Mouse (Mus musculus) cerebellum, adult 11-12 months (tissue): Measurements from ENCODE around the gene Itpk1.
"Not testable (repeated sequence)": the region's sequence is repeated elsewhere in the genome, so short reads cannot be mapped to it uniquely, and the experiment has no call there.

Source experiments
- DNase-seq: peaks from one replicate; pipeline ENCODE4 v3.0.0; 2022

Itpk1 gene

GRCm38 (mm10) chr12:102653003-102653402, 51.7 kb downstream of the Itpk1 start:
- DNase-seq = no peak

GRCm38 (mm10) chr12:102652420-102652819, 52.3 kb downstream of the Itpk1 start:
- no peak for DNase-seq

- DNase-seq = no peak
These were observed 52.9 kb downstream of the Itpk1 start for GRCm38 (mm10) chr12:102651871-102652270.

GRCm38 (mm10) chr12:102651401-102651800, 53.3 kb downstream of the Itpk1 start:
- DNase-seq = peak; percentile 75

GRCm38 (mm10) chr12:102650649-102651048, 54.1 kb downstream of the Itpk1 start:
- no peak for DNase-seq

GRCm38 (mm10) chr12:102647839-102648564, 56.7 kb downstream of the Itpk1 start:
- peak; percentile 69 for DNase-seq

- no peak for DNase-seq
These were observed 58.0 kb downstream of the Itpk1 start for GRCm38 (mm10) chr12:102646586-102647260.

- DNase-seq = no peak
These were observed 58.7 kb downstream of the Itpk1 start for GRCm38 (mm10) chr12:102645911-102646585.

GRCm38 (mm10) chr12:102643316-102643715, 61.4 kb downstream of the Itpk1 start:
- DNase-seq = no peak

- peak; percentile 95 for DNase-seq
These were observed 64.1 kb downstream of the Itpk1 start for GRCm38 (mm10) chr12:102640436-102641163.

GRCm38 (mm10) chr12:102638878-102639277, 65.9 kb downstream of the Itpk1 start:
- DNase-seq = peak; percentile 82

GRCm38 (mm10) chr12:102637235-102637634, 67.5 kb downstream of the Itpk1 start:
- DNase-seq = no peak

GRCm38 (mm10) chr12:102634436-102635050, 70.2 kb downstream of the Itpk1 start:
- DNase-seq = no peak

GRCm38 (mm10) chr12:102633083-102633501, 71.6 kb downstream of the Itpk1 start:
- DNase-seq = peak; percentile 78

GRCm38 (mm10) chr12:102631690-102632089, 73.0 kb downstream of the Itpk1 start:
- no peak for DNase-seq

GRCm38 (mm10) chr12:102630471-102630870, 74.3 kb downstream of the Itpk1 start:
- DNase-seq = not testable (repeated sequence)

GRCm38 (mm10) chr12:102628221-102628620, 76.5 kb downstream of the Itpk1 start:
- DNase-seq = no peak

GRCm38 (mm10) chr12:102627545-102627944, 77.2 kb downstream of the Itpk1 start:
- no peak for DNase-seq

GRCm38 (mm10) chr12:102626841-102627240, 77.9 kb downstream of the Itpk1 start:
- DNase-seq = no peak

- DNase-seq = no peak
These were observed 79.0 kb downstream of the Itpk1 start for GRCm38 (mm10) chr12:102625717-102626116.

GRCm38 (mm10) chr12:102625118-102625517, 79.6 kb downstream of the Itpk1 start:
- DNase-seq = no peak

- peak; percentile 73 for DNase-seq
These were observed 80.9 kb downstream of the Itpk1 start for GRCm38 (mm10) chr12:102623827-102624226.
